Mouse (Mus musculus) ES-Bruce4 (cell line): ENCODE measurements around the gene Slc9a2.

ENCODE experiments used
- EP300 ChIP-seq: IDR thresholded peaks from 2 replicates; pipeline ENCODE4 v1.6.1; 2011; ENCODE audit warnings: low read depth, low read length; ENCODE audit not compliant: insufficient read depth
- POLR2A ChIP-seq: IDR thresholded peaks from one replicate; pipeline ENCODE4 v1.8.1; 2011; ENCODE audit warnings: low read length; ENCODE audit not compliant: insufficient read depth

GRCm38 (mm10) chr1:40650803-40651497, 29.4 kb upstream of the Slc9a2 start:
- TF ChIP-seq POLR2A (no peak), EP300 (no peak)
